Mouse (Mus musculus) hindbrain, embryonic 14.5 days (tissue): ENCODE data around the gene Rdh9. TPM values are rescaled to one million over a fixed set of nuclear protein-coding genes. Genes with fewer than 3 reads are reported as not detected.
"Not testable (repeated sequence)": the region's sequence is repeated elsewhere in the genome, so short reads cannot be mapped to it uniquely, and the experiment has no call there.

ENCODE experiments used
- ATAC-seq: fragments of 200-750 bp; cut with Nextera tagmentation; 2 replicates; pipeline ENCODE4 v1.8.0; 2017; ENCODE audit warnings: moderate number of reproducible peaks, mild to moderate bottlenecking, moderate TSS enrichment, moderate library complexity; ENCODE audit not compliant: low FRiP score
- DNase-seq: peaks from one replicate; pipeline ENCODE4 v3.0.0-alpha.2; 2015; ENCODE audit warnings: low spot score
- H3K27ac ChIP-seq: fragments of 300-500 bp; sonication (generic); 2 replicates; pipeline ENCODE4 v1.5.1; 2014; ENCODE audit warnings: mild to moderate bottlenecking, moderate library complexity
- H3K27me3 ChIP-seq: fragments of 300-500 bp; sonication (generic); 2 replicates; pipeline ENCODE4 v1.6.1; 2014; ENCODE audit warnings: mild to moderate bottlenecking, low read length, mixed read lengths; ENCODE audit not compliant: control insufficient read depth, insufficient read depth
- H3K36me3 ChIP-seq: fragments of 300-500 bp; sonication (generic); replicated peaks from 2 replicates; pipeline ENCODE4 v1.6.1; 2014; ENCODE audit not compliant: control insufficient read depth, insufficient read depth
- H3K4me1 ChIP-seq: fragments of 300-500 bp; sonication (generic); replicated peaks from 2 replicates; pipeline ENCODE4 v1.6.1; 2014; ENCODE audit warnings: antibody characterized with exemption, low read length, mixed read lengths; ENCODE audit not compliant: control insufficient read depth, insufficient read depth
- H3K4me2 ChIP-seq: fragments of 300-500 bp; sonication (generic); replicated peaks from 2 replicates; pipeline ENCODE4 v1.6.1; 2014; ENCODE audit warnings: mild to moderate bottlenecking, moderate library complexity
- H3K4me3 ChIP-seq: fragments of 300-500 bp; sonication (generic); replicated peaks from 2 replicates; pipeline ENCODE4 v1.5.1; 2014; ENCODE audit warnings: mild to moderate bottlenecking, low read length
- H3K9ac ChIP-seq: fragments of 300-500 bp; sonication (generic); 2 replicates; pipeline ENCODE4 v1.6.1; 2014
- H3K9me3 ChIP-seq: fragments of 300-500 bp; sonication (generic); 2 replicates; pipeline ENCODE4 v1.6.1; 2016; ENCODE audit warnings: low read length; ENCODE audit not compliant: control insufficient read depth
- WGBS: fragments of 180-500 bp; shearing (Covaris S2); extraction: QIAGEN DNeasy Blood & Tissue Kit; methylation state at CpG from one replicate; pipeline ENCODE4 v1.1.7; 2014; 5-methylcytosine and 5-hydroxymethylcytosine counted together
- polyA plus RNA-seq: library from polyadenylated mRNA; unstranded; fragments of >200 nt; fragmentation: Nextera tagmentation; extraction: Ambion mirVana; gene quantifications from 2 replicates; pipeline ENCODE4 v1.2.1, GENCODE M21; 2014

The Rdh9 gene
- polyA plus RNA-seq, 1 experiment from 2014 or later: 0.12 TPM

DNA sequence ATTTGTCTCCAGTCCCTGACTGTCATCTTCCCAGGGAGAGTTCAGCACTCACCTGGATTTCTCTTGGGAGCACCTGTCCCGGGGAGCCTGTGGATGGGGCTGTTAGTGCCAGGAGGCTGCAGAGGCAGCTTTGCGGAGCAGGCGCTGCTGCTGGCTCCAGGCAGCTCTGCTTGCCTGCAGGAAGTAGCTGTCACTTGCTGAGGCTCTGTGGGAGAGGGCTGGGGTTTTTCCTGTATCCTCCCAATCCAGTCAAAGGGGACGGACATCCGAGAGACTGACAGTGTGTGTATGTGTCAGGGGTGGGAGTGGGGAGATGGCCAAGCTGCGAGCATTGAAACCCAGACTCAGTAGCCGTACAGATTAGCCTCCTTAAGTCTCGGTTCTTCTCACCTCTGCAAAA is 24.6 kb upstream of the Rdh9 start, which contains the start of gene Gpr182:
Gene Gpr182 (minus strand): TSS at position 185 of the 400 bp plus-strand sequence.
- DNase-seq: no peak
- WGBS: 60% methylated on average over 8 of the region's 8 CpGs
- H3K9me3 ChIP-seq: no peaks in the 10 kb centered on the region

GRCm38 (mm10) chr10:127754566-127755166 is 21.5 kb upstream of the Rdh9 start:
- 81% methylated on average over 6 of the region's 6 CpGs for WGBS
- Histone ChIP-seq H3K9me3 (no peaks in the 10 kb centered on the region), H3K36me3 (no peaks in the 10 kb centered on the region), H3K9ac (no peak overlapping the region), H3K27me3 (no peaks in the 10 kb centered on the region), H3K4me3 (no peak overlapping the region), H3K4me2 (no peak overlapping the region), H3K27ac (no peak overlapping the region), H3K4me1 (no peaks in the 10 kb centered on the region)
- ATAC-seq (no peak), DNase-seq (no peak)

More for the DNA sequence above, 24.6 kb upstream of the Rdh9 start, which contains the start of gene Gpr182:
- Histone ChIP-seq H3K27me3 (no peaks in the 10 kb centered on the region), H3K36me3 (peaks cover 16% of the 10 kb centered on the region), H3K9ac (peak within 1 kb of the TSS; percentile 29; the same call in 1 of the 2 replicates), H3K4me2 (peak within 1 kb of the TSS; percentile 41), H3K4me1 (0 out of 2 replicates have a peak, but pooled peaks cover 8% of the 10 kb centered on the region), H3K27ac (no peak within 1 kb of the TSS), H3K4me3 (no peak within 1 kb of the TSS)
- no peak for ATAC-seq

- Histone ChIP-seq H3K27ac (no peak overlapping the region), H3K4me3 (no peak overlapping the region), H3K27me3 (no peaks in the 10 kb centered on the region), H3K4me2 (no peak overlapping the region), H3K4me1 (no peaks in the 10 kb centered on the region), H3K9ac (no peak overlapping the region), H3K9me3 (no peaks in the 10 kb centered on the region), H3K36me3 (no peaks in the 10 kb centered on the region)
- ATAC-seq: no peak
- no peak for DNase-seq
- WGBS: 84% methylated on average over 3 of the region's 3 CpGs
Observed at GRCm38 (mm10) chr10:127755246-127755645, 20.9 kb upstream of the Rdh9 start.

- DNase-seq: no peak
Observed at GRCm38 (mm10) chr10:127755770-127756468, 20.3 kb upstream of the Rdh9 start.

DNA sequence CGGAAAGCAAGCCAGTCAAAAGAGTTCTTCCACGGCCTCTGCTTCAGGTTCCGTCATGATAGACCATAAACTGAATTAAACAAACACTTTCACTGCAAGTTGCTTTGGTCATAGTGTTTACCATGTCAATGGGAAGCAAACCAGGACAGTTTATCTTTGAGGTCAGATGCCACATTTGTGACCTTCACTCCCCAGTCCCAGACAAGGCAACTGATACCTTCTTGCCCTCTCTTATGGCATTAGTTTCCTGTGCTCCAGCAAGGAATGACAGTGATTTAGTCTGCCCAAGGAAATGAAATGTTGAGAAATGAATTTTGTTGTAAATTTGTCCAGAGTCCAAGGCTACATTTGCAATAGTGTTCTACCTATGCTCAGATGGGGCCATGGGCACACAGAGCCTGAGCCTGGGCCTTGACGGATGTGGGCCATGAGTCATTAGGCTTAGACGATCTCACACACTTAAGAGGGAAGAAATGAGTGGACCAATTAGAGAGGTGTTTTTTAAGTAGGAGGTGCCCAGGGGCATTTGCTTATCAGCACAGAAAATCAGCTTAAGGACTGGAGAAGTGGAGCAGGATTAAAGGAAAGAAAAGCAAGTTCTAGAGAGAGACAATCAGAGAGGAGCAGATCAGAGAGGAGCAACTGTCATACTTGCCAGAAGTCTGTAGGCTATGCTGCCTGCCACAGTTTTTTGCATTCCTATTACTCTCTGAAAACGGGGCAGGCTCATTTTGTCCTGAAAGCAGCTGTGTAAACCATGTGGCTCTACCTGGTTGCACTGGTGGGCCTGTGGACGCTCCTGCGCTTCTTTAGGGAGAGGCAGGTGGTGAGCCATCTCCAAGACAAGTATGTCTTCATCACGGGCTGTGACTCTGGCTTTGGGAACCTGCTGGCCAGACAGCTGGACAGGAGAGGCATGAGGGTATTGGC is 16.7 kb upstream of the Rdh9 start, which contains the start of the genes Rdh1 and Rdh16f1:
Gene Rdh1 (plus strand): TSS at position 541 of the 930 bp plus-strand sequence.
Gene Rdh16f1 (plus strand): TSS at position 607 of the 930 bp plus-strand sequence.
- no peak within 1 kb of the TSS for H3K4me3 ChIP-seq
- H3K4me1 ChIP-seq: no peaks in the 10 kb centered on the region
- 80% methylated on average over 9 of the region's 9 CpGs for WGBS
- no peaks in the 10 kb centered on the region for H3K9me3 ChIP-seq
- DNase-seq: no peak
- no peaks in the 10 kb centered on the region for H3K27me3 ChIP-seq
- H3K9ac ChIP-seq: no peak within 1 kb of the TSS
- no peaks in the 10 kb centered on the region for H3K36me3 ChIP-seq
- no peak for ATAC-seq
- H3K4me2 ChIP-seq: no peak within 1 kb of the TSS
- no peak within 1 kb of the TSS for H3K27ac ChIP-seq

More at GRCm38 (mm10) chr10:127755770-127756468, 20.3 kb upstream of the Rdh9 start:
- no peak for ATAC-seq
- Histone ChIP-seq H3K36me3 (no peaks in the 10 kb centered on the region), H3K4me3 (no peak overlapping the region), H3K9ac (no peak overlapping the region), H3K4me2 (peak overlapping the region; percentile 36), H3K27me3 (no peaks in the 10 kb centered on the region), H3K9me3 (no peaks in the 10 kb centered on the region), H3K4me1 (no peaks in the 10 kb centered on the region), H3K27ac (no peak overlapping the region)
- WGBS: 55% methylated on average over 18 of the region's 18 CpGs

DNA sequence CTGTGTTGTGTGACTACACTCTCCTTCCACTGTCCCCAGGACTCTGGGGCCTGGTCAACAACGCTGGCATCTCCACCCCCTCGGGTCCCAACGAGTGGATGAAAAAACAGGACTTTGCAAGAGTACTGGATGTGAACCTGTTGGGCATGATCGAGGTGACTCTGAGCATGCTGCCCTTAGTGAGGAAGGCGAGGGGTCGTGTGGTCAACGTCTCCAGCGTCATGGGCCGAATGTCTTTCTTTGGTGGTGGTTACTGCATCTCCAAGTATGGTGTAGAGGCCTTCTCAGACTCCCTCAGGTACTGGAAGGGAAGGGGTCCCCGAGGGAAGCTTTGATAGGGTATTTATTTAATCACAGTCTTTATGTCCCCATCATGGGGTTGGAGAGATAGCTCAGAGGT is 13.3 kb upstream of the Rdh9 start:
- H3K4me3 ChIP-seq, H3K9ac ChIP-seq, H3K27ac ChIP-seq, H3K9me3 ChIP-seq, H3K4me1 ChIP-seq, H3K27me3 ChIP-seq, ATAC-seq, DNase-seq, H3K36me3 ChIP-seq, H3K4me2 ChIP-seq: not testable (repeated sequence)
- WGBS: 91% methylated on average over 10 of the region's 10 CpGs

- no peak overlapping the region for H3K4me3 ChIP-seq
- no peak for DNase-seq
- no peaks in the 10 kb centered on the region for H3K9me3 ChIP-seq
- no peak overlapping the region for H3K4me2 ChIP-seq
- WGBS: 66% methylated on average over 12 of the region's 12 CpGs
- no peaks in the 10 kb centered on the region for H3K27me3 ChIP-seq
- H3K4me1 ChIP-seq: no peaks in the 10 kb centered on the region
- no peak for ATAC-seq
- H3K27ac ChIP-seq: no peak overlapping the region
- H3K9ac ChIP-seq: no peak overlapping the region
- no peaks in the 10 kb centered on the region for H3K36me3 ChIP-seq
Observed at GRCm38 (mm10) chr10:127763914-127764680, 12.1 kb upstream of the Rdh9 start.

DNA sequence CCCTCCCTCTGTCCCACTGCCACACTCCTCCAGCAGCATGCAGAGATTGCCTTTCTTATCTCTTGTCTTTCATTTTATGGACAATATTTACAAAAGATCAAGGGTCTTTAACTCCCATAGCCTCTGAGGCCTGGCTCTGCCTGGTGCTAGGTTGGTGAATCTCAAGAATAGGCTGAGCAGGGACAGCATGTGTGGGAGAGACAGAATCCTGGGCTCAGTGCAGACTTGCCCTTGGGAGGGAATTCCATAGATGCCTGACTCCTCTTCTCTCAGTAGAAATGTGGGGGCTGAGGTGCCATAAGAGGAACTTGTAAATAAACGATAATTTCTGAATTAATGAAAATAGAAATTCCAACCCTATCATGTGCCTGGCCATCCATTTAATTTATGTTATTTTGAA is 9.6 kb upstream of the Rdh9 start:
- H3K36me3 ChIP-seq: no peaks in the 10 kb centered on the region
- no peaks in the 10 kb centered on the region for H3K9me3 ChIP-seq
- H3K9ac ChIP-seq: no peak overlapping the region
- H3K4me2 ChIP-seq: no peak overlapping the region
- no peak overlapping the region for H3K4me3 ChIP-seq
- H3K27ac ChIP-seq: no peak overlapping the region
- ATAC-seq (no peak), DNase-seq (no peak)
- WGBS: 93% methylated on average over 1 of the region's 1 CpGs
- no peaks in the 10 kb centered on the region for H3K4me1 ChIP-seq
- no peaks in the 10 kb centered on the region for H3K27me3 ChIP-seq
